Mouse (Mus musculus): ENCODE data around the gene Sestd1.
A peak's percentile ranks its signal among the peaks of the same experiment; 100 is the strongest.

Sestd1 gene

DNA sequence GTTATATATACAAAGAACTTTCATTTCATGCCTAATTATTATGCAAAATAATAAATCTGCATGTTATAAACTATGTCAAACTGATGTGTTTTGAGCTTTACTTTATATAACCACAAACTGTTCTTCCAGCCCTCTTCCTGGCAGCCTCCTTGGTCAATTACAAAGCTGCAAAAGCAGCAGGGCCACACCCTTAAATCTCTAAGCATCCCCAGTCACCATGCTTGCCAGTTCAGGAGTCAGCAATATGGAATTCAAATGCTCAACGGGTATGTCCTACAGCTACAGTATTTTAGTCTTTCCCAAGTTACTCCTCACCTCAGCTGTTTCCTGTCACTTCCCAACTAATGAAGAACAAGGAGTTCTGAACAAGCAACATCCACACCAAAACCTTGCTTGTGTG is 10.3 kb downstream of the Sestd1 start:
- DNase-seq = no peak

DNA sequence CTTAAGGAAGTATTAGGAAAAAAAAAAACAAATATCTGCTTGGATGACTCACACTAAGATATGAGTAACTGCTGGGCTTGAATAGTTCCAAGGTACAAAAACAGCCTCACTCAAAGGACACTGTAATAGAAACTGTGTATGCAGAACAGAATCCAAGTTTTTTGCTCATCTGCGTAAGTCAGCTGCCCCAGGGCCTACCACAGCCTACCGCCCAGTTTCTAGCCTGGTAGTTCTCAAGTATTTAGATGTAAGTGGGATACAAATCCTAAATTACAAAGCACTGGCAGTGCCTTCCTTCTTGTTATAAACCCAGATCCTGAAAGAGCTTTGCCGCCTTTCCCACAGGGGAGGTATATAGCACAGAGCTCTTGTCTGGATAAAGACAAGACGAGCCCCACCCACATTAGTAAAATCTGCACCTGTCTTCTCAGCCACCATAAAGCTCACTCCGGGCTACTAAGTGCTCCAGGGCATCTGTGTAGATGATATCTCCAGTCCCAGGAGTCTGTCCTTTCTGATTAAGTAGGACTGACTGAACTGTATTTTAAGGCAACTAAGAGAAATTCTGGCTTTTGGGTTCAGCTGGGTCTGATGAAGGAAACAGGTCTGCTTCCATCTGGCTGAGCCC is 11.7 kb downstream of the Sestd1 start:
- DNase-seq = no peak

DNA sequence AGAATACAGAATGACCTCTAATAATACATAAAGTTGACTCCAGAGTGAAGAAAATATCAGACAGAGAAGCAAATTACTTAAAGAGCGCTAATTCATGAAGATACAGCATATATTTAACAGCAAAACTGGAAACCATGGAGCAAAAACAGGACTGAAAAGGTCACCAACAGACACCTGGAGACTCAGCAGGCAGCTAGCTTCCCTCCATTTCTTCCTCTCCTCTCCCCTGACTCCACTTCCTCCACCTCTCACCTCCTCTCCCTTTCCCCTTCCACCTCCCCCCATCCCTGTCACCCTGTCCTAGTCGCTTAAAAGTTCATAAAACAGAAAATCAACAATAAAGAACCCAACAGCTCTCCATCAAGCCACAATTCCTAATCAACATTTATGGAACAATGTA is 13.5 kb downstream of the Sestd1 start:
- no peak for DNase-seq

DNA sequence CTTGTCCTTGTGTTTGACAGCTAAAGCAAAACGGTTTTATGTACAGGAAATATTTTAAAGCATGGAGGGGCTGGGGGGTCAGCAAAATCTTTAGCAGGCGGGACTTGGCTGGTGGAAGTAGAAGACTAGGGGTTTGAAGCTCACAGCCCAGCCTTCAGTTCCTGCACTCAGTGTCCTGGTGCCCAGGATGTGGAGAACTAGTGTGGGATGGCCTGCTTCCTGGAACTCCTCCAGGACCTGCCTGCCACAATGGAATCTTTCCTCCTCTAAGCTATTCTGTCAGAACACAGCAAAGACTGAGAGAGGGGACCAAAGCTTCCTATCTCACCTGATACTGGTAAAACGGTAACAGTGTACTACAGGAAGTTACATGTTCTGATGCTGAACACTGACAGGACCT is 14.4 kb downstream of the Sestd1 start:
- no peak for DNase-seq

DNA sequence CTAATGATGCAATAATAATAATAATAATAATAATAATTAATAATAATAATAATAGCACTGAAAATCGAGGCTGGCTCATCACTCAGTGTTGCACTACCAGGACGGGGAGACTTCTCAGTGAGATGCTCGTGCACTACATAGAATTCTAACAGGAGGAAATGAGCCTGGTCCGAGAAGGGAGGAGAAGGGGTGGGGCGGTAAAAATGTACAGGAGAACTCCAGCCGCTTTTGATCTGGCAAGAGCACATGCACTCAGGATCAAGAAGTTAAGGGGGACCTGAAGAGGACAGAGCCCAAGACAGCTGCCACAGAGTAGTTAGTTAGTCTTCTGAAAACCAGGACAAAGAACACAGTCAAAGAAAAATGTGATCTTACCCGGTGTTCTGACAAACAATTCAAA is 15.1 kb downstream of the Sestd1 start:
- DNase-seq = no peak

DNA sequence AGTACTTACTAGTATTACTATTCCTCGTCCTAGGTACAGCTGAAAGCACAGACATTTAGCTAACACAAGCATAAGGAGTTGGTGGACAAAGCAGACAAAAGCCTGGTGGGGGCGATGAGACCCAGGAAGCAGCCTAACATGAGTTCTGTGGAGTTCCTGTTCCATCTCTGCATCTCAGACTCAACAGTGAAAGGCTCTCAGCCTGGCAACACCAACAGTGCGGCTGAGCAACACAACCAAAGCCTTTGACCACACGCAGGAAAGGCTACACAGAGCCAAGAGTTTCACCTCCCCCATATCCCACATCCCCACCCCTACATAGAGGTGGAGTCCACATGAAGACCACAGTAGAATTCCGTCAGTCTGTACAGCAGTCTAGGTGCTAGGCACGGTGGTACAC is 15.8 kb downstream of the Sestd1 start:
- peak; percentile 24 for DNase-seq

DNA sequence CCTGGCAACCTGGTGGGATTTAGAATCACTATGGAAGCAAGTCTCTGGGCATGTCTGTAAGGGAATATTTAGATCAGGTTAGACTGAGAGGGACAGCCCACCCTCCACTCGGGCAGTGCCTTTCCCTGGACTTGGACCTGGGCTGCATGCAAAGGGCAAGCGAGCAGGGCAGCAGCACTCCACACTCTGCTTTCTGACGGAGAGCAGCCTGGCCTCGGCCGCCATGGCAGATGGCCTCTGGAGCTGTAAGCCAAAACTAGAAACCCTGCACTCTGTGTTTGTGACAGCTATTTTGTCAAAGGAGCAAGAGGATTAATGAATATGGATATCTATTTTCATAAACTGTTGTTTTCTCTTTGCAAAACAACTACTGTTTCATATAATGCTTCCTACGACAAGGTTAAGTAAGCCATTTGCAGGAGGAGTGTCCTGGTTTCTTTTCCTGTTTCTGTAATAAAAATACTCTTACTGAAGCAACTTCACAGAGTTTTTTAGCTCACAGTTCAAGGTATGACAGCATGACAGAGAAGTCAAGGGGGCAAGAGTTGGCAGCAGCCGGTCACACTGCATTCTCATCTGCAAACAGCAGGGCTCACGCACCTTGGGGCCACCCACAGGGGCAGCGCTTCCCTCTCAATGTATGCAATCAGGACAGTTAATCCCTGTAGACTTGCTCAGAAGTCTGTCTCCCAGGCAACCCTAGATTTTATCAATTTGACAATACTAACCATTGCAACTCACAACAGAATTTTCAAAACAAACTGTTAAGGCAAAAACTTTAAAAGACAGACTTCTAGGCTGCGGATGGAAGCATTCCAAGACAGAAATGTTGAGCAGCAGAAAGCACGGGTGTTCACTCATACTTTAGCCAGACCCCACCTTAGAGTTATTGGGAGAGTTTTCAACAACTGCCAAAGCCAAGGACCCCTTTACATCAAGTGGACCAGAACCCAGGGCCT is 16.6 kb downstream of the Sestd1 start:
- peak; percentile 37 for DNase-seq

DNA sequence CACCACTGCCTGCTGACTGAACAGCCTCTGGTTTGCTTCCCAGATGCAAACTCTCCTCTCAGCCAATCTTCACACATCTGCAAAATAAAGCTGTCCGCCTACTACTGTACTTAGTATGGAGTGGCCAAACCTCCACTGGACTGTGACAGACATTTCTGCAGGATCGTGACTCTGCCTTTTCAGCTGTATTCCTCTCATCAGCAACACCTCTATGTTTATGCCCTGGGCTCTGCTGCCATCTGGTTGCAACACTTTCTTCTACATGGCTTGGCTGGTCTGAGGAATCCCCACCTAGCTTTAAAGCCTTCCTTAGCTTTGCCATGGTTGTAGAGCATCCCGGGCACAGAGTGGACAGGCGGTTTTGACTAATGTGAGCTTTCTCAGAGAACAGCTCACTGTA is 20.3 kb downstream of the Sestd1 start:
- DNase-seq = no peak

DNA sequence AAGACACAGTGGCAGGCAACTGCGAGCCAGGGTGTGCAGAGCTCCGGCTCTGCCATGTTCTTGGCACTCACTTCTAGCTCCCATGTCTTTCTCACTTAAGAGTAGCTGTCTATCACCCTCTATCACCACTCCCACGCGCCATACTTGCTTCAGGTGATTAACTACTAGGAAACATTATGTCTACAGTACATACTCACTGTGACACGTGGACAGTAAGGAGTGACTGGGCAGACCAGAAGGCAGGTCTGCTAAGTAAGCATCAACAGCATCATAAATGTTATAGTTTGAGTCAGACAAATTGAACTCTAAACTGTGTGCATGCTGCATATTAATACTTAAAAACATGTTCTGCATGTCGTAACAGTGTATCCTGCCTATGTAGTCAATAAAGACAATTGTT is 27.2 kb downstream of the Sestd1 start:
- DNase-seq = no peak

DNA sequence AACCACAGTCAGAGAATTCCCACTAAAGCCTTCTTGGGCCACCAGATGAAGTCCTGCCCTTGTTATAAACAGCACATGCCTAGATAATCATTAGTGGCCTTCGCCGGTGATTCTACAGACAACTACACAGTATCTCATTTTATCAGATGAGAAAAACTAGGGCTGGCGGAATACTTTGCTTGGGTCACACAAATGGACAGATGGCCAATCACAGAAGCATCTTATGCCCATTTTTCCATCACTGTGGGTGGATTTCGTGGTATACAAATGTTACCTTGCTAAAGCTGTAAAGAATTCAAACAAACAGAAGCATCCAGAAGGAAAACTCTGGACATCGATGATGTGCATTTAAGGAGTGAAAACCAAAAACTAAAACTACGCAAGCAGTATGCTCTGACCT is 28.7 kb downstream of the Sestd1 start:
- no peak for DNase-seq

DNA sequence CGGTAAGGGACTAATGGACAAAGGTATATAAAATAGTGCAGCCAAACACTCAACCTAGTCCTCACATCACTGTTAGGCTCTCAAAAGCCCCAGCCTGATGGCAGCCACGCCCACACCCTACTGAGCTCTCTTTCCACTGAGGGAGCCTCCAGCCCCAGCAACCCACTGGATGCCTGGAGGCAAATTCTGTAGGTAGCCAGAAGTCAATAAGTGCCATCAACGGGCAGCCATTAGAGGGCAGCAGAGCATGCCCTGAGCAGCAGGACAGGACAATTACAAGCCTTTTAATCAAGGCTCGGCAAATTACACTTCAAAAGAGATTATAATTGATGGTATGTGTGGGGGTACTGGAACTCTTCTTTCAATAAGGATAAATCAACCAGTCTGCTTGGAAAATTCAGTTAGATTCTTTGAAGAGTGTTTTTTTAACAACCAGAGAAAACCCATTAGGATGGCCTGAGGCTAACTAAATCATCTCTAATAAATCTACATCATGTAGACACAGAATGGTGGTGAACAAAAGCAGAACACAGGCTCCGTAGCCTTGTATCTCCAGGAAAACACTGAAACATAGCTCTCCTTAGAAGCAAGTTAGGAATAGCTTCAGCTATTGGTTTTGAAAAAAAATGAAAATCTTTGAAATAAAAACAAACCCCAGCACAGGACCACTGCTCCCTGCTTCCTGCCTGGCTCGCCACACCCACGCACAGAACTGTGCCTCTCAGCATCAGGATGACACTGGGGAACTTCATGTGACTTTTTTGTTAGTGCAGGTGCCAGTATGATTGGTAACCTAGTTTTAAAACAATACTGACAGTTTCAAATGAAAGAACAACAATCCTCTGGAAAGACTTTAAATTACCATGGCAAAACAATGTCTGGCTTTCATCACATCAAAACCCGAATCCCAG is 30.4 kb downstream of the Sestd1 start:
- DNase-seq = peak; percentile 53

DNA sequence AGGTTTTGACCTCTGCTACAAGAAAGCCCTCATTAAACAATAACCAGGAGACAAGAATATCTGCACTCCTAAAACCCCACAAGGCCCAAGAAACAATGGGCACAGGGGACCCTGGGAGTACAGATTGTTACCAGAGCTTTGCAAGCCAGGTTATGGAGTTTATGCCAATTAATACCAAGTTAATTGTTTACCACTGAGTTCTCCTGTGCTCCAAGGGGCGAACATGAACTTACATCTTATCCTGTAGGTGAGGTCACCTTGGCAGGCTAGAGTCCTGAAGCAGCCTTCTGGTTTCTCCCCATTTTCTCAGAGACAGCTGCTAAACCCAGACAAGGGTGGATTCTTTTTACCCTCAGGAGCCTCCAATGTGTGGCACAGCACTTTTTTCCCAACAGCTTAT is 32.0 kb downstream of the Sestd1 start:
- no peak for DNase-seq

DNA sequence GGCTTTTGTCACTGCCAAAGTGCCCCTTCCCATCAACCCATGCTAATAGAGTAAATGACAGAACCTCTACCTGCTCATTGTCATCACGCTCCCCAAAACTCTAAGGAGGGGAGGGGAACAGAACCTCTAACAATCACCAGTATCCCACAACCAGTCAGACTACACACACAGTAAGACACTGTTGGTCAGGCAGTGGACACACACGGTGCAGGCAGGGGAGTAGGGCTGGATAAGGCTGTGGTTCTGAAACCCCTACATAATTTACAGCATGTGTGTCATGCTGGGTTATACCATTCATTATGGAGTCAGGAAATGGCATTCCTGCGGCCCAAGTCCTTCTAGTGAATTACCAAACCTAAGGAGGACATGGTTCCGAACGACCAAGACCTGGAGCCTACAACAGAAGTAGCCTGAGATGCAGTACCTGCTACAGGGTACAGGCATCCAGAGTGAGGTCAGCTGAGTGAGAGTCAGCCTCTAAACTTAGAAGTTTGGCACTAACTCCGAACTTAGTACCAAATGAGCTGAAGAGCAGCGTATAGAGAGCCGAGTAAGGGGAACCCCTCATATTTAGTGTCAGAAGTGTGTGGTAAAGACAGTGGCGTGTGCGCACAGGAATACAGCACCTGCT is 33.1 kb downstream of the Sestd1 start:
- no peak for DNase-seq

DNA sequence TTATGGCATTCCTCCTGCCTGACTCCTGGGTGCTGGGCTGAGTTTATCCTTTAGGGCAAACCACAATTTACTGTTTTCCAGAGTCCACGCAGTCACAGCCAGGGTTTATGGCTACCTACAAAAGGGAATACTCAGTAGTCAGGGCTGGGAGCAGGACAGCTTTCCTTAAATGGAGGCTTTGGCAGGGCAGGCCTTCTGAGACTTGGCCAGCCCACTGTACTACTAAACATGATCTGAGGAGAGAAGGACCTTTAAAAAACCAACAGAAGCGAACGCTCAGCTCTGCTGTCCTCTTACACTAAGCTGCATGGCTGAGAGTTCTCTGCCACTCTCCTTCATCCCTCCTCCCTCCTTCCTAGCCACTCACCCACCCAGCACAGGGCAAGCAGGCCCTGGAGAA is 34.6 kb downstream of the Sestd1 start:
- DNase-seq = no peak

DNA sequence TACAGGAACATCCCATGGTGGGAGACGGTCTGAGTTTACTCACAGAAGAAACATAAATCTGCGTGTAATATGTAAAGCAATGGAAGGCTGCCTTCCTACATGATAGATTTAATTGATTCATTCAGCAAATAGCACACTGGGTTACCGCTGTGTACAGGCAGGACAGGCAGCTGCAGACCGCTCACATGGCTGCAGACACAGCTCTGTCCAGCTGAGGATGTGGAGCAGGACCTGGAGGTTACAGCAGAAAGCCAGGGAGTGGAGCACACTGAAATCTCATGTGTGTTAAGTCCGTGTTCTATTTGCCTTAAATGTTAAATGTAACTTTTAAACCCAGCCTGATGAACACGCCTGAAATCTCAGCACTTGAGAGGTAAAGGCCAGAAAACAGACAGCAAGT is 38.1 kb downstream of the Sestd1 start:
- no peak for DNase-seq

DNA sequence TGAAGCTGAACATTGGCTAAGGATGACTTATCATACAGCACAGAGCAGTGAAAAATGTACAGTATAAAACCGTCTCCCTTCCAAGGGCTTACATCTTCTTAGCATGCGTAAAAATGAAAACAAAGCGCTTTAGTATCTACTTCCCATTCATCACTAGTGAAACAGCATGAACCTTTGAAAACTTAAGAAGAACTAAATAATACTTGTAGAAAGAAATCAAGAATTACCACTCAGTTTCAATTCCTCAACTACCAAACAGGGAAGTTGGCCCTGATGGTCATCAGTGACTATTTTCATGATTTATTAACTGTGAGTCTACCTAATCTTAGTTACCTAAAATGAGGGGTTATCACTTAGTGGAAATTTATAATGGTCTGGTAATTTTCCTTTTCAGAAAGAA is 41.8 kb downstream of the Sestd1 start:
- DNase-seq = no peak

DNA sequence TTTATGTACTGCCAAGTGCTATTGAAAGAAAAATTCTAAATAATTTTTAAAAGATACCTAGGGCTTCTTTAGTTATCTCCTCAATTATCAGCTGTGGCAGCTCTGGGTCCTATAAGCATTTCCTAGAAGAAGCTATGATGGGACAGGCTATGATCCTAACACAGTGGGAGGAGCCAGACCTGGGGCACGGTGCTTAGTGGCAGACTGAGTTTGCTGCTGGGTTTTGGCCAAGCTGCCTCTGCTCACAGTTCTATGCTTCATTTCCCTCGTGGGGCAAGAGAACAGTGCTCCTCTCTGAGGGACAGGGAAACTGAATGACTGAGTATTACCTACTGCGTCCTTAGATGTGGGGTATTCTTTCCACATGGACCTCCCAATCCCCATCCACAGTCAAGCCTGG is 42.3 kb downstream of the Sestd1 start:
- DNase-seq = no peak

DNA sequence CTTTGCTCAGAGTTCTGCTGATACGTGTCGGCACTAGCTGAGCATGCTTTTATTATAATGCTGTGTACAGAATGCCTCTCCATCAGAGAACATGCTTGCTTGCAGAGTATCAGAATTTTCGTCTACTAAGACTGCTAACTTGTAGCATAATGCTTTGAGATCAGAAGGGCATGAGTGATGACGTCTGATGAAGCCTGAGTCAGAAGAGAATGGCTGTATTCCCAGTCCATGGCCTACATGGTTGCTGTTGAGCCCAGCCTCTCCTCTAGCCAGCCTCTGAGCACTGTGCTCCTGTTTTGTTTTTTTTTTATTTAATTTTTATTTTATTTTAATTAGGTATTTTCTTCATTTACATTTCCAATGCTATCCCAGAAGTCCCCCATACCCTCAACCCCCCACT is 43.5 kb downstream of the Sestd1 start:
- DNase-seq = no peak

DNA sequence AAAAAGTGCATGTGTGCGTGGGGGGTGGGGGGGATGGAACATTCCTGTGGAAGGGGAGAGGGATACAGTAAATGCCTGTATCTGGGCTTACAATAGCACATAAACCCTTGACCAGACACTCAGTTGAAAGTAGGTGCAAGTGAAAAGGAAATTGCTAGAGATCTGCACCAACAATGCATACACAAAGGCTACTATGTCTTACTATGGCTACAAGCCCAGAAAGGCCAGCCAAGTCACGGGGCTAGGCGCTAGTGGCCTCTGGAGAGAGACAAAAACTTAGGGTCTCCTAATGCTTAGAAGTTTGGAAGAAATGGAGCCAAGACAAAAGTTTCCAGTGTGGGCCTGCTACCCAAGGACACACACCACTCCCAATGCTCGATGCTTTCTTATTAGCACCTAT is 44.5 kb downstream of the Sestd1 start:
- no peak for DNase-seq

DNA sequence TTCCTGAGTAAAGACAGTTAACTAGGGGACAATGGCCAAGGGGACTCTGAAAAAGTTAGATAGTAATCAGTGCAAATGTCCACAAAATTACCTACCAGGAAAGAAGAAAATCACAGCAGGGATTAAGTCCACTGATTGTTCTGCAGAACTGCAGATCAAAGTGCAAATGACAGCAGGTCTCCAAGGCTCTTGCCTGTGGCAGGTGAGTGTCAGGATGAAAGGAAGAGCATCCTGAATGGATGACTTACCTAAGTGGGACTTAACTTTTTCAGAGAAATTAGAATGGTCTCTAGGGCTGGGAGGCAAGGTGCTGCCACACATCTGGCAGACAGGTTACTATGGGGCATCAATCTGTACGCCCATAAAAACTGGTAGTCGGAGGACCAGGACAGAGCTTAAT is 47.8 kb downstream of the Sestd1 start:
- DNase-seq = no peak

DNA sequence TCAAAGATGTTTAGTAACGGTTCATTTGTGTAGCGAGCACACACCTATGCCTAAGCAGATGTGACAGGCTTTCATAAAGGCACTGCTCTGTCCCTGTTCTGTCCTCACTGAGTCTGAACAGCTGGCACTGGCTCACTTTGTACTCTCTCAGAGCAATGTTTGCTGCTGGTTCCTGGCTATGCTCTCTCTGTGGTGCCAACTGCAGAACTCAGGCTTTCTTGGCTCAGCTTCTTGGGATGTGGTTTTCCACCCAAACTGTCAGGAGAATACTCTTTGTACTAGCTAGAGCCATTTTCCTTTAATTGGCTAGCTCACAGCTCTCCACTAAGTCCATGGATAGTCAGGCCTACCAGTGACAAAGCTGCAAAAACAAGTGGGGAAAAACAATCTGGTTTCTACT is 59.4 kb downstream of the Sestd1 start:
- no peak for DNase-seq

DNA sequence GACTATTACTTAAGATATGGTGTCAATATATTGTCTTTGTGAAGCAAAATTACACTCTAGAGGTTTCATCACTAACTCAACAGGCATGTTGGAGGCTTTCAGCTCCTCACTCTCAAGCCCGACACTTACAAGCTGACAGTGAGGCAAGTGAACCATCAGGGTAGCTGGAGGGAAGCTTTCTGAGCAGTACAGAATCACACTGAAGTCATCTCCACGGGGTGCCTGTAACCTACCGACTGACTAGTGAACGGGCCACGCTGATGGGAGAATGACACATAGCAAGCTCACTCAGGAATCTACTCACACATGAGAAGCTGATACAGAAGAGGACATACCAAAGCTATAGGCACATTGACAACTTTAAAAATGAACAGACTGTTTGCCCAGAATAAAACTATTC is 67.5 kb downstream of the Sestd1 start:
- DNase-seq = no peak

DNA sequence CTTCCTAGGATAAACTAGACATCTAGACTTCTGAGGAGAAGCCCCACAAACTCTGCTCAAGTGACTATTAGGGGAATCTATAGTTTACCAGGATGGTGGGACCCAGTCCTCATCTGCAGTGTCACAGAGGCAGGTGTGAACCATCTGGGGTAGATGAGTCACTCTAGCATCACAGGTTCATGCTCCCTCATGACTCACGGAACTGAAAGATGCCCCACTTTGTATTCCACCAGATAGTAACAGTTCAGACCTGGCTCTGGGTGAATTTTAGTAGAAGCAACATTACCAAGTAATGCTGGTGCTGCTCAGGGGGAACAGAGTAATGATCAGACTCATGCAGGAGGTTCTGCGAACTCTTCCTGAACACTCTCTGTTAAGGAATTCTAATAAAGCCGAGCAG is 73.4 kb downstream of the Sestd1 start:
- DNase-seq = no peak

Measured in thymus, postnatal 4 days (tissue).